Mouse (Mus musculus) bone marrow macrophage, adult 2 months (primary cell): ENCODE data around the gene 1810049J17Rik.

Source experiments
- CTCF ChIP-seq: IDR thresholded peaks from 2 replicates; pipeline ENCODE4 v1.5.1; 2012; ENCODE audit warnings: low read depth, mild to moderate bottlenecking, low read length, moderate library complexity
- POLR2A ChIP-seq: IDR thresholded peaks from 2 replicates; pipeline ENCODE4 v1.6.1; 2012; ENCODE audit warnings: mild to moderate bottlenecking, low read depth, low read length, borderline replicate concordance

DNA sequence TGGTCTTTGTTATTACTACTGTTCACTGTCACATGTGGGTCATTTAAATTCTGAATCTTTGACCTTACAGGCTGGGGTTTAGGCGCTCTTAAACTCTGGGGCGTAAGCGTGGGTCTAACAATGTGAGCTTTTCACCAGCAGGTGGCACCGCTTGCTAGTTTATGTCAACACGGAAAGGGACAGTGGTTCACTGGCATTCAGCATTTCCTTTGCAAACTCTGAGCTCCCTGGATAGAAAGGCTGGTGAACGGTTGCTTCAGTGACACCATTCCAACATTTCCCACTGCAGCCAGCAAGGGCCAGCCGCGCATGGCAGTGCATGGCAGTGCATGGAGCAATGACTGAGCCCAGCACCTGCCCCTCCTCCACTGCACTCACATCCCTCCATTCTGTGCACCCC lies 49.5 kb upstream of the 1810049J17Rik start:
- TF ChIP-seq POLR2A (no peak), CTCF (peak; percentile 58; the same call in 1 of the 2 replicates)
